Mouse (Mus musculus) kidney, embryonic 15.5 days (tissue): Measurements from ENCODE around the gene Zpbp2. TPM values are rescaled to one million over a fixed set of nuclear protein-coding genes. Genes with fewer than 3 reads are reported as not detected.
A peak's percentile ranks its signal among the peaks of the same experiment; 100 is the strongest.

Source experiments
- ATAC-seq: fragments of 200-750 bp; cut with Nextera tagmentation; replicated peaks from 2 replicates; pipeline ENCODE4 v1.8.0; 2017; ENCODE audit warnings: moderate TSS enrichment; ENCODE audit not compliant: low FRiP score
- H3K27ac ChIP-seq: fragments of 300-500 bp; sonication (generic); 2 replicates; pipeline ENCODE4 v1.5.1; 2015; ENCODE audit warnings: mild to moderate bottlenecking, inconsistent platforms
- H3K27me3 ChIP-seq: fragments of 300-500 bp; sonication (generic); 2 replicates; pipeline ENCODE4 v1.6.1; 2015; ENCODE audit warnings: inconsistent platforms
- H3K36me3 ChIP-seq: fragments of 300-500 bp; sonication (generic); 2 replicates; pipeline ENCODE4 v1.6.1; 2015; ENCODE audit warnings: inconsistent platforms
- H3K4me1 ChIP-seq: fragments of 300-500 bp; sonication (generic); 2 replicates; pipeline ENCODE4 v1.6.1; 2015; ENCODE audit warnings: inconsistent platforms
- H3K4me2 ChIP-seq: fragments of 300-500 bp; sonication (generic); 2 replicates; pipeline ENCODE4 v1.6.1; 2015; ENCODE audit warnings: moderate library complexity, mild to moderate bottlenecking, inconsistent platforms
- H3K4me3 ChIP-seq: fragments of 300-500 bp; sonication (generic); replicated peaks from 2 replicates; pipeline ENCODE4 v1.5.1; 2015; ENCODE audit warnings: mild to moderate bottlenecking, inconsistent platforms
- H3K9ac ChIP-seq: fragments of 300-500 bp; sonication (generic); 2 replicates; pipeline ENCODE4 v1.6.1; 2015; ENCODE audit warnings: mild to moderate bottlenecking, inconsistent platforms
- H3K9me3 ChIP-seq: fragments of 300-500 bp; sonication (generic); replicated peaks from 2 replicates; pipeline ENCODE4 v1.6.1; 2016; ENCODE audit warnings: inconsistent platforms
- WGBS: fragments of 180-500 bp; shearing (Covaris S2); methylation state at CpG from one replicate; pipeline ENCODE4 v1.1.7; 2015; ENCODE audit warnings: mixed read lengths; 5-methylcytosine and 5-hydroxymethylcytosine counted together
- polyA plus RNA-seq: library from polyadenylated mRNA; unstranded; fragments of >200 nt; fragmentation: Nextera tagmentation; extraction: Ambion mirVana; gene quantifications from 2 replicates; pipeline ENCODE4 v1.2.1, GENCODE M21; 2015

Gene Zpbp2
- polyA plus RNA-seq, result 0.12 and 0.27 TPM in 2 replicates

- peak within 1 kb of the TSS; percentile 85 for H3K27ac ChIP-seq
- ATAC-seq, result peak; percentile 97
- H3K27me3 ChIP-seq, result peaks cover 45% of the 10 kb centered on the region
- peaks cover 11% of the 10 kb centered on the region for H3K4me1 ChIP-seq
- peak within 1 kb of the TSS; percentile 94 for H3K4me3 ChIP-seq
- under 1% methylated on average over 51 of the region's 51 CpGs for WGBS
- peak within 1 kb of the TSS; percentile 90 for H3K4me2 ChIP-seq
- H3K36me3 ChIP-seq, result no peaks in the 10 kb centered on the region
- peak within 1 kb of the TSS; percentile 63 for H3K9ac ChIP-seq
- no peaks in the 10 kb centered on the region for H3K9me3 ChIP-seq
These were observed at the start of gene Zpbp2 for GRCm38 (mm10) chr11:98550975-98551828. Gene Zpbp2 (plus strand): TSS chr11:98551097.

DNA sequence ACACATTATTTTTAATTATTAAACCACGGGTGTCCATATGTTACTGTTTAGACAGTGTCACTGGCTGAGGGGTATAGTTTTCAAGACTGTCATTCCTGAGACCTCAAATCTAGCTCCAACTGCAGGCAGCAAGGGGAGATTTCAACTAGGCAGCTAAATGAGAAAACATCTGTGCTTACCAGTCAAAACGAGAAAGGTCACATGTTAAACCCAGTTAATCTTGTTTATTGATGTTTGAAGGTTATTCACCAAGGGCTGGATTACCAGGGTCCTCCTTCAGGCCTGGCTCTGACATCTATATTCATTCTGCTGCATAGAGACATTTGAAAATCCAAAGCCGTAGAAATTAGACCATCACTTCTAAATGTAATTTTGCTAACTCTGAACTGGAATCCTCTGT lies 46.0 kb upstream of the Zpbp2 start:
- H3K4me2 ChIP-seq, result no peak overlapping the region
- no peaks in the 10 kb centered on the region for H3K4me1 ChIP-seq
- no peak for ATAC-seq
- H3K9me3 ChIP-seq, result no peaks in the 10 kb centered on the region
- no peaks in the 10 kb centered on the region for H3K36me3 ChIP-seq
- H3K4me3 ChIP-seq, result no peak overlapping the region
- H3K27ac ChIP-seq, result no peak overlapping the region; the same call in 1 of the 2 replicates
- H3K27me3 ChIP-seq, result no peaks in the 10 kb centered on the region
- WGBS, result 36% methylated on average over 3 of the region's 3 CpGs
- no peak overlapping the region for H3K9ac ChIP-seq

DNA sequence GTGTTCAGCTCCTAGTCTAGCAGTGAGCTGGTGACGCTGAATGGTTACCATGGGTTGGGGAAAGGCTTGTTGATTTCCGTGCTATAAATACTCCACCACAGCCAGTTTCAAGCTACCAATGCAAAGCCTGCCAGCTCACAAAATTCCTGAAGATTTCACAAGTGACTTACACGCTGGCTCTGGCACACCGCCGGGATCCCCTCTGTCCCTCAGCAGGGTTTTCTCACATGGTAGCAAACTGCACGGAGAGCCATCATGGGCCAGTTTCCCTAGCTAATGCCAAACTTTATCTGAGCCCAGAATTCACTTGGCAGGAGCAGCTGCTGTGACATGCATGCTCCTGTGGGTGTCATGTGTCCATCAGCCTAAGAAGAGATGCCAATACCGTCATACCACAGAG lies 41.5 kb upstream of the Zpbp2 start:
- H3K27me3 ChIP-seq, result no peaks in the 10 kb centered on the region
- H3K4me3 ChIP-seq, result no peak overlapping the region
- H3K36me3 ChIP-seq, result no peaks in the 10 kb centered on the region
- no peak overlapping the region for H3K4me2 ChIP-seq
- H3K27ac ChIP-seq, result no peak overlapping the region
- H3K4me1 ChIP-seq, result 0 out of 2 replicates have a peak, but pooled peaks cover 7% of the 10 kb centered on the region
- H3K9me3 ChIP-seq, result no peaks in the 10 kb centered on the region
- no peak overlapping the region for H3K9ac ChIP-seq
- WGBS, result 80% methylated on average over 7 of the region's 7 CpGs
- ATAC-seq, result no peak

GRCm38 (mm10) chr11:98510125-98510524 lies 40.8 kb upstream of the Zpbp2 start:
- Histone ChIP-seq H3K36me3 (no peaks in the 10 kb centered on the region), H3K4me2 (no peak overlapping the region), H3K4me1 (peaks cover 13% of the 10 kb centered on the region; the same call in 1 of the 2 replicates), H3K27ac (no peak overlapping the region), H3K9me3 (no peaks in the 10 kb centered on the region), H3K4me3 (no peak overlapping the region), H3K27me3 (no peaks in the 10 kb centered on the region), H3K9ac (no peak overlapping the region)
- ATAC-seq, result no peak
- 66% methylated on average over 8 of the region's 8 CpGs for WGBS

DNA sequence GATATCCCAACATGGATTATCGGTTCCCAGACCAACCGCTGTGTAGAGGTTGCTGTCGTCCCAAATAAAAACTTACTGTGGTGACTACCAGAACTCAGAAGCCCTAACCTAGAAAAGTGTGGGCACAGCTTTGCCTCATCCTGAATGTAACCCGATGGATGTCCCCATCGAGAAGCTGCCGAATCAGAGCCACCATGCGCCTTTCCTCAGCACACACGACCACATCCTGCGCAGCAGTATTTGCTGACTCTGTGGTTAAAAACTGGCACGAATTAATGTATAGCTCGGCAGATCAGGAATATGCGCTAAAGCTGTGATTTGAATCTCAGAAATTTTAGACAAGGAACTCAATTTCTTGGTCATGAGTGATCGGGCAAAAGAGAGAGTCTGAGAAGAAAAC lies 38.0 kb upstream of the Zpbp2 start:
- H3K27me3 ChIP-seq, result no peaks in the 10 kb centered on the region
- H3K4me1 ChIP-seq, result peaks cover 20% of the 10 kb centered on the region
- no peak for ATAC-seq
- 92% methylated on average over 13 of the region's 13 CpGs for WGBS
- H3K4me3 ChIP-seq, result no peak overlapping the region
- no peak overlapping the region for H3K27ac ChIP-seq
- H3K36me3 ChIP-seq, result no peaks in the 10 kb centered on the region
- no peak overlapping the region for H3K4me2 ChIP-seq
- H3K9ac ChIP-seq, result no peak overlapping the region
- no peaks in the 10 kb centered on the region for H3K9me3 ChIP-seq

- Histone ChIP-seq H3K4me1 (peaks cover 20% of the 10 kb centered on the region), H3K27ac (no peak overlapping the region), H3K9me3 (no peaks in the 10 kb centered on the region), H3K4me3 (no peak overlapping the region), H3K9ac (no peak overlapping the region), H3K36me3 (no peaks in the 10 kb centered on the region), H3K27me3 (no peaks in the 10 kb centered on the region), H3K4me2 (no peak overlapping the region)
- no peak for ATAC-seq
- WGBS, result 79% methylated on average over 6 of the region's 6 CpGs
These were observed 37.5 kb upstream of the Zpbp2 start for GRCm38 (mm10) chr11:98513356-98513936.

GRCm38 (mm10) chr11:98520468-98520867 lies 30.4 kb upstream of the Zpbp2 start:
- WGBS, result 25% methylated on average over 10 of the region's 10 CpGs
- H3K36me3 ChIP-seq, result no peaks in the 10 kb centered on the region
- H3K27ac ChIP-seq, result 0 out of 2 replicates have a peak overlapping the region, but pooled peaks have one; percentile 6
- ATAC-seq, result no peak
- H3K9ac ChIP-seq, result no peak overlapping the region
- no peaks in the 10 kb centered on the region for H3K9me3 ChIP-seq
- H3K4me3 ChIP-seq, result no peak overlapping the region
- no peak overlapping the region for H3K4me2 ChIP-seq
- peaks cover 7% of the 10 kb centered on the region for H3K4me1 ChIP-seq
- H3K27me3 ChIP-seq, result no peaks in the 10 kb centered on the region

DNA sequence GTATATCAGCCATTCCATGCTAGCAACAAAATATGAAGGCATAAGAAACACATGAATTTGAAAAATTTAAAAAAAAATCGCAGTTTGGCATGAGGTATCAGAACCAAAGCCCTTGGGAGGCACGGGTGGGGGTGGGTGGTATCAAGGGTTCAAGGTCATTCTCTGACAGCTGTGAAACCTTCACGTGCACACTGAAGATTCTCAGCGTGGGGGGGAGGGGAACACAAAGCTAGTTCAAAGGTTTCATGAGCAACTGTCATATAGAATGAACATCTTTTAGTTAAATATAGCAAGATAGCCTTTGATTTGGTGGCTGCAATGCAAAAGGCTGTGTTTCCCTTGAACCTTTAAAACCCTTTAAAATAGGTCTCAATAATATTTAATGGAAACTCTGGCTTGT lies 25.8 kb upstream of the Zpbp2 start:
- H3K9me3 ChIP-seq, result no peaks in the 10 kb centered on the region
- H3K27ac ChIP-seq, result no peak overlapping the region
- 51% methylated on average over 4 of the region's 4 CpGs for WGBS
- H3K4me1 ChIP-seq, result 0 out of 2 replicates have a peak, but pooled peaks cover 3% of the 10 kb centered on the region
- H3K4me3 ChIP-seq, result no peak overlapping the region
- no peak overlapping the region for H3K4me2 ChIP-seq
- no peaks in the 10 kb centered on the region for H3K36me3 ChIP-seq
- no peak for ATAC-seq
- H3K27me3 ChIP-seq, result no peaks in the 10 kb centered on the region
- no peak overlapping the region for H3K9ac ChIP-seq

DNA sequence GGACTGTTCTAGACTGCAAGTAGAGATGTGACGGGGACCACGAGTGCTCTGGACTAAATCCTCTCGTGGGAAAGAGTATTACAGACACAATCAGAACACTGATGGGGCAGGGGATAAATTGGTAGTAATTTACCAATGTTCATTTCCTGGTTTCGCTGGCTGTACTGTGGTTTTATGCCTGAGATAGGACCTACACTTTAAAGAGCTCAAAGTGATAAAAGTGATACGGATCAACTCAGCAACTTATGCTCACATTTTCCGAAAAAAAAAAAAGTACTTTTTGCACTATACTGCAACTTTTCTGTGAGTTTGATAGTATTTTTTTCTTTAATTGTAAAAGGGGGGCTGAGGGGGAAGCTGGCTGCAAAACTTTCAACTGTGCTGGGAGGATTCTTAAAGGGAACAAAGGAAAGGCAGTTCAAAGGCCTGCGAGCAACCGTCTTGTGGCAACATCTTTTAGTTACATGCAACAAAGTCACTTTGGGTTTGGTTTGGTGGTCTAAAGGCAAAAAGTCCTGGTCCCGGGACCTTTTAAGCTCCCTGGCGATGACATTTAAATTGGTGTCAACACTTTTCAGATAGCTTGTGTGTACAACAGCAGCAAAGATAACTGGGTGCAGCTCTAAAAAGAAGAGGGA lies 24.0 kb upstream of the Zpbp2 start:
- H3K4me3 ChIP-seq, result no peak overlapping the region
- no peaks in the 10 kb centered on the region for H3K9me3 ChIP-seq
- H3K27me3 ChIP-seq, result no peaks in the 10 kb centered on the region
- H3K9ac ChIP-seq, result no peak overlapping the region
- no peak overlapping the region for H3K27ac ChIP-seq
- no peak overlapping the region for H3K4me2 ChIP-seq
- no peaks in the 10 kb centered on the region for H3K36me3 ChIP-seq
- WGBS, result 78% methylated on average over 10 of the region's 10 CpGs
- no peaks in the 10 kb centered on the region for H3K4me1 ChIP-seq
- no peak for ATAC-seq

GRCm38 (mm10) chr11:98537480-98538034 lies 13.3 kb upstream of the Zpbp2 start:
- no peak for ATAC-seq
- no peak overlapping the region for H3K9ac ChIP-seq
- H3K9me3 ChIP-seq, result no peaks in the 10 kb centered on the region
- H3K27me3 ChIP-seq, result peaks cover 11% of the 10 kb centered on the region
- H3K4me2 ChIP-seq, result no peak overlapping the region
- no peaks in the 10 kb centered on the region for H3K36me3 ChIP-seq
- no peak overlapping the region for H3K4me3 ChIP-seq
- H3K4me1 ChIP-seq, result no peaks in the 10 kb centered on the region
- H3K27ac ChIP-seq, result no peak overlapping the region

DNA sequence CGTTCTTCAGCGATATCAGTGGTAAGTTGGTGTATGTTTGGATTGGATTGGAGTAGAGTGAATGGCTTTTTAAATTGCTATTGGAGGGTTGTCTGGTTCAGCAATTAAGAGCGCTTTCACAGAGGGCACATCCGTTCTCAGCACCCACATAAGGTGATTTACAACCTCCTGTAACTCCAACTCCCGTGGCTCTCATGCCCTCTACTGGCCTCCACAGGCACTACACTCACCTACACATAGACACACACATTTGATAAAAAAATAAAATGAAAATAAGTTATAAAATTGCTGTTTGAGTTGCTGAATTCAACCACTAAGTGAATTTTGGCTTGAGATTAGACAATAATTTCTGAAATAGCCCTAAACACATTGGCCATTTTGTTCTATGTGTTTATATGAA lies 10.6 kb upstream of the Zpbp2 start:
- Histone ChIP-seq H3K9ac (no peak overlapping the region), H3K36me3 (no peaks in the 10 kb centered on the region), H3K9me3 (no peaks in the 10 kb centered on the region), H3K4me2 (no peak overlapping the region), H3K27ac (no peak overlapping the region), H3K4me1 (peaks cover 2% of the 10 kb centered on the region), H3K4me3 (no peak overlapping the region), H3K27me3 (peaks cover 31% of the 10 kb centered on the region)
- no peak for ATAC-seq
- WGBS, result 79% methylated on average over 5 of the region's 5 CpGs

GRCm38 (mm10) chr11:98542553-98542952 lies 8.3 kb upstream of the Zpbp2 start:
- no peaks in the 10 kb centered on the region for H3K36me3 ChIP-seq
- no peak overlapping the region for H3K9ac ChIP-seq
- H3K27me3 ChIP-seq, result peaks cover 53% of the 10 kb centered on the region
- no peak overlapping the region for H3K4me2 ChIP-seq
- H3K4me1 ChIP-seq, result peaks cover 9% of the 10 kb centered on the region
- no peak overlapping the region for H3K4me3 ChIP-seq
- ATAC-seq, result no peak
- 72% methylated on average over 8 of the region's 8 CpGs for WGBS
- no peaks in the 10 kb centered on the region for H3K9me3 ChIP-seq
- no peak overlapping the region for H3K27ac ChIP-seq
